24 mouse cellular contexts compared by ENCODE assay signal in genomic region chr19:49697659-49698058, GRCm38 (mm10).
A peak's percentile ranks its signal among the peaks of the same experiment; 100 is the strongest.
DNase-seq lines count a peak whose midpoint lies in the region; ATAC-seq and TF ChIP-seq lines count a peak whose summit lies in the region.
"Had no signal": no experiment of that assay in that cellular context is flagged by ENCODE, and none has a peak within 500 bp of the region (broad histone marks: within the 10 kb centered on the region; RNA-seq: fewer than 3 reads in every experiment).

No protein-coding gene starts in this region.

- no peaks in the 10 kb centered on the region for H3K27me3 ChIP-seq in forebrain, embryonic 11.5 days (ENCODE audit: control insufficient read depth, insufficient read depth, low read length)
- H3K27me3 ChIP-seq in forebrain, embryonic 10.5 days (ENCODE audit: poor library complexity, severe bottlenecking) = no peaks in the 10 kb centered on the region
- no peaks in the 10 kb centered on the region for H3K27me3 ChIP-seq in intestine, embryonic 15.5 days (replicated peaks)
- no peaks in the 10 kb centered on the region for H3K27me3 ChIP-seq in intestine, postnatal 0 days (replicated peaks; ENCODE audit: control insufficient read depth, insufficient read depth, low read length)
- no peaks in the 10 kb centered on the region for H3K27me3 ChIP-seq in midbrain, embryonic 16.5 days (ENCODE audit: control insufficient read depth, insufficient read depth, low read depth, low read length)
- no peaks in the 10 kb centered on the region for H3K27me3 ChIP-seq in midbrain, embryonic 13.5 days
- H3K27me3 ChIP-seq in neural tube, embryonic 14.5 days (ENCODE audit: control insufficient read depth, insufficient read depth, low read length) = no peaks in the 10 kb centered on the region
- H3K27me3 ChIP-seq: heart, embryonic 15.5 days; limb, embryonic 12.5 days; liver, embryonic 12.5 days; Patski had no signal

- no peaks in the 10 kb centered on the region for H3K4me1 ChIP-seq in forebrain, embryonic 11.5 days (replicated peaks; ENCODE audit: control insufficient read depth, insufficient read depth, low read length)
- no peaks in the 10 kb centered on the region for H3K4me1 ChIP-seq in forebrain, embryonic 10.5 days
- no peaks in the 10 kb centered on the region for H3K4me1 ChIP-seq in intestine, embryonic 15.5 days (replicated peaks)
- no peaks in the 10 kb centered on the region for H3K4me1 ChIP-seq in intestine, postnatal 0 days (replicated peaks; ENCODE audit: control insufficient read depth, insufficient read depth, low read length)
- no peaks in the 10 kb centered on the region for H3K4me1 ChIP-seq in midbrain, embryonic 16.5 days (ENCODE audit: control insufficient read depth, insufficient read depth, low read length)
- no peaks in the 10 kb centered on the region for H3K4me1 ChIP-seq in midbrain, embryonic 13.5 days (replicated peaks)
- H3K4me1 ChIP-seq in neural tube, embryonic 14.5 days (ENCODE audit: control insufficient read depth, insufficient read depth, low read length) = no peaks in the 10 kb centered on the region
- H3K4me1 ChIP-seq: heart, embryonic 15.5 days; limb, embryonic 12.5 days; liver, embryonic 12.5 days had no signal

- no peaks in the 10 kb centered on the region for H3K9me3 ChIP-seq in forebrain, embryonic 11.5 days (ENCODE audit: control insufficient read depth, low read length)
- H3K9me3 ChIP-seq in forebrain, embryonic 10.5 days = no peaks in the 10 kb centered on the region
- H3K9me3 ChIP-seq in intestine, embryonic 15.5 days = no peaks in the 10 kb centered on the region
- H3K9me3 ChIP-seq in intestine, postnatal 0 days (ENCODE audit: control insufficient read depth) = no peaks in the 10 kb centered on the region
- no peaks in the 10 kb centered on the region for H3K9me3 ChIP-seq in midbrain, embryonic 16.5 days (replicated peaks; ENCODE audit: control insufficient read depth, low read length, poor library complexity, severe bottlenecking)
- peaks cover 3% of the 10 kb centered on the region; the same call in 1 of the 2 replicates for H3K9me3 ChIP-seq in midbrain, embryonic 13.5 days
- no peaks in the 10 kb centered on the region for H3K9me3 ChIP-seq in neural tube, embryonic 14.5 days (ENCODE audit: control insufficient read depth, low read length)
- H3K9me3 ChIP-seq: heart, embryonic 15.5 days; limb, embryonic 12.5 days; liver, embryonic 12.5 days had no signal

- H3K9ac ChIP-seq in forebrain, embryonic 11.5 days (ENCODE audit: low read length) = no peak overlapping the region
- H3K9ac ChIP-seq in intestine, embryonic 15.5 days = no peak overlapping the region
- no peak overlapping the region for H3K9ac ChIP-seq in intestine, postnatal 0 days (ENCODE audit: low read depth, low read length)
- no peak overlapping the region for H3K9ac ChIP-seq in midbrain, embryonic 16.5 days (ENCODE audit: low read depth, low read length)
- H3K9ac ChIP-seq in midbrain, embryonic 13.5 days (replicated peaks) = no peak overlapping the region
- no peak overlapping the region for H3K9ac ChIP-seq in neural tube, embryonic 14.5 days (replicated peaks; ENCODE audit: low read depth, low read length)
- H3K9ac ChIP-seq: heart, embryonic 15.5 days; limb, embryonic 12.5 days; liver, embryonic 12.5 days had no signal

- TF ChIP-seq CTCF in intestine, postnatal 0 days (IDR thresholded peaks at IDR 0.05; ENCODE audit: low read depth) = no peak

- H3K36me3 ChIP-seq in forebrain, embryonic 11.5 days (ENCODE audit: control insufficient read depth, insufficient read depth, low read length) = no peaks in the 10 kb centered on the region
- no peaks in the 10 kb centered on the region for H3K36me3 ChIP-seq in forebrain, embryonic 10.5 days (replicated peaks)
- no peaks in the 10 kb centered on the region for H3K36me3 ChIP-seq in intestine, embryonic 15.5 days
- H3K36me3 ChIP-seq in intestine, postnatal 0 days (ENCODE audit: control insufficient read depth, insufficient read depth) = no peaks in the 10 kb centered on the region
- H3K36me3 ChIP-seq in midbrain, embryonic 16.5 days (ENCODE audit: control insufficient read depth, insufficient read depth, low read length) = no peaks in the 10 kb centered on the region
- no peaks in the 10 kb centered on the region for H3K36me3 ChIP-seq in midbrain, embryonic 13.5 days
- H3K36me3 ChIP-seq in neural tube, embryonic 14.5 days (ENCODE audit: control insufficient read depth, insufficient read depth, low read length) = no peaks in the 10 kb centered on the region
- H3K36me3 ChIP-seq: heart, embryonic 15.5 days; limb, embryonic 12.5 days; liver, embryonic 12.5 days had no signal

- H3K27ac ChIP-seq in forebrain, embryonic 11.5 days (ENCODE audit: low read depth, low read length) = no peak overlapping the region
- no peak overlapping the region for H3K27ac ChIP-seq in forebrain, embryonic 10.5 days
- H3K27ac ChIP-seq in intestine, embryonic 15.5 days = no peak overlapping the region
- H3K27ac ChIP-seq in intestine, postnatal 0 days (ENCODE audit: low read depth, low read length) = no peak overlapping the region
- no peak overlapping the region for H3K27ac ChIP-seq in midbrain, embryonic 16.5 days (ENCODE audit: low read length)
- H3K27ac ChIP-seq in midbrain, embryonic 13.5 days = no peak overlapping the region
- no peak overlapping the region for H3K27ac ChIP-seq in neural tube, embryonic 14.5 days (ENCODE audit: low read depth, low read length)
- H3K27ac ChIP-seq: heart, embryonic 15.5 days; left cerebral cortex, adult 2 months; limb, embryonic 12.5 days; liver, embryonic 12.5 days had no signal

- DNase-seq in forebrain, embryonic 11.5 days (ENCODE audit: low spot score) = no peak
- DNase-seq in forebrain, embryonic 10.5 days (ENCODE audit: extremely low spot score, low spot score) = no peak
- DNase-seq in testis, postnatal 10 days (ENCODE audit: low spot score) = no peak
- DNase-seq: adrenal gland, adult 8-10 months; embryo, embryonic 11 days; gastrocnemius, postnatal 36 days; heart, postnatal 4 days; kidney, adult 2 months; kidney, postnatal 14 days; lung, adult 2 months; lung, postnatal 4 days; right cerebral cortex, postnatal 14 days; spleen, adult 18-20 months; thymus, postnatal 4 days had no signal

- WGBS in forebrain, embryonic 11.5 days = 76% methylated on average over 1 of the region's 1 CpGs
- 86% methylated on average over 1 of the region's 1 CpGs for WGBS in forebrain, embryonic 10.5 days
- 61% methylated on average over 1 of the region's 1 CpGs for WGBS in intestine, embryonic 15.5 days
- WGBS in intestine, postnatal 0 days = 44% methylated on average over 1 of the region's 1 CpGs
- 64% methylated on average over 1 of the region's 1 CpGs for WGBS in midbrain, embryonic 16.5 days
- WGBS in midbrain, embryonic 13.5 days = 71% methylated on average over 1 of the region's 1 CpGs
- WGBS in neural tube, embryonic 14.5 days = 51% methylated on average over 1 of the region's 1 CpGs

- no peak overlapping the region for H3K4me3 ChIP-seq in forebrain, embryonic 11.5 days (ENCODE audit: low read depth, low read length)
- H3K4me3 ChIP-seq in forebrain, embryonic 10.5 days = no peak overlapping the region
- H3K4me3 ChIP-seq in intestine, embryonic 15.5 days (replicated peaks) = no peak overlapping the region
- H3K4me3 ChIP-seq in intestine, postnatal 0 days (ENCODE audit: low read depth, low read length) = no peak overlapping the region
- H3K4me3 ChIP-seq in midbrain, embryonic 16.5 days (ENCODE audit: low read depth, low read length) = no peak overlapping the region
- no peak overlapping the region for H3K4me3 ChIP-seq in midbrain, embryonic 13.5 days (replicated peaks)
- H3K4me3 ChIP-seq in neural tube, embryonic 14.5 days (ENCODE audit: low read depth, low read length) = no peak overlapping the region
- H3K4me3 ChIP-seq: heart, embryonic 15.5 days; left cerebral cortex, adult 2 months; limb, embryonic 12.5 days; liver, embryonic 12.5 days had no signal

- 0 out of 2 replicates have a peak, but pooled peaks have one; percentile 42 for ATAC-seq in forebrain, embryonic 11.5 days (replicated peaks; ENCODE audit: low FRiP score)
- peak; percentile 55 for ATAC-seq in intestine, embryonic 15.5 days
- no peak for ATAC-seq in intestine, postnatal 0 days
- ATAC-seq in midbrain, embryonic 16.5 days = peak; percentile 51; the same call in 1 of the 2 replicates
- no peak for ATAC-seq in midbrain, embryonic 13.5 days
- peak; percentile 79; the same call in 1 of the 2 replicates for ATAC-seq in neural tube, embryonic 14.5 days (ENCODE audit: low read depth)
- ATAC-seq: liver, embryonic 12.5 days; Patski had no signal

- no peak overlapping the region for H3K4me2 ChIP-seq in forebrain, embryonic 11.5 days (ENCODE audit: low read depth, low read length, severe bottlenecking)
- no peak overlapping the region for H3K4me2 ChIP-seq in intestine, embryonic 15.5 days (replicated peaks)
- H3K4me2 ChIP-seq in intestine, postnatal 0 days (replicated peaks; ENCODE audit: low read depth) = no peak overlapping the region
- H3K4me2 ChIP-seq in midbrain, embryonic 16.5 days (ENCODE audit: low read length) = no peak overlapping the region
- H3K4me2 ChIP-seq in midbrain, embryonic 13.5 days (replicated peaks) = no peak overlapping the region
- H3K4me2 ChIP-seq in neural tube, embryonic 14.5 days (ENCODE audit: low read depth, low read length) = no peak overlapping the region
- H3K4me2 ChIP-seq: heart, embryonic 15.5 days; limb, embryonic 12.5 days; liver, embryonic 12.5 days had no signal

Comparison
In these comparisons a context has a peak if more than half of its experiments do, and no peak if none do; other contexts are left out.
1. ATAC-seq: peak in forebrain, embryonic 11.5 days (single experiment), intestine, embryonic 15.5 days (single experiment), midbrain, embryonic 16.5 days (single experiment) and neural tube, embryonic 14.5 days (single experiment); none in intestine, postnatal 0 days (single experiment) and midbrain, embryonic 13.5 days (single experiment).